Mouse (Mus musculus) heart, adult 18-20 months (tissue): Measurements from ENCODE around the gene Ubald2. TPM values are rescaled to one million over a fixed set of nuclear protein-coding genes. Genes with fewer than 3 reads are reported as not detected.

ENCODE experiments used
- DNase-seq, 2 experiments: peaks; one replicate each; pipeline ENCODE4 v3.0.0; 2021 to 2022; ENCODE audit warnings: mixed read lengths in 1 of 2
- total RNA-seq, 2 experiments: library from RNA; stranded (reverse); gene quantifications; 2 replicates each; pipeline ENCODE4 v1.2.3; 2021

Gene Ubald2
- total RNA-seq, 2 experiments from 2014 or later, result 32.0 to 33.3 TPM

GRCm38 (mm10) chr11:116434287-116434966 lies 533 bp downstream of the Ubald2 start:
- DNase-seq, result peak; percentile 84 to 86

- peak in 1 of 2 experiments; percentile 26 for DNase-seq
These were observed 1.3 kb downstream of the Ubald2 start for GRCm38 (mm10) chr11:116434967-116435752.

DNA sequence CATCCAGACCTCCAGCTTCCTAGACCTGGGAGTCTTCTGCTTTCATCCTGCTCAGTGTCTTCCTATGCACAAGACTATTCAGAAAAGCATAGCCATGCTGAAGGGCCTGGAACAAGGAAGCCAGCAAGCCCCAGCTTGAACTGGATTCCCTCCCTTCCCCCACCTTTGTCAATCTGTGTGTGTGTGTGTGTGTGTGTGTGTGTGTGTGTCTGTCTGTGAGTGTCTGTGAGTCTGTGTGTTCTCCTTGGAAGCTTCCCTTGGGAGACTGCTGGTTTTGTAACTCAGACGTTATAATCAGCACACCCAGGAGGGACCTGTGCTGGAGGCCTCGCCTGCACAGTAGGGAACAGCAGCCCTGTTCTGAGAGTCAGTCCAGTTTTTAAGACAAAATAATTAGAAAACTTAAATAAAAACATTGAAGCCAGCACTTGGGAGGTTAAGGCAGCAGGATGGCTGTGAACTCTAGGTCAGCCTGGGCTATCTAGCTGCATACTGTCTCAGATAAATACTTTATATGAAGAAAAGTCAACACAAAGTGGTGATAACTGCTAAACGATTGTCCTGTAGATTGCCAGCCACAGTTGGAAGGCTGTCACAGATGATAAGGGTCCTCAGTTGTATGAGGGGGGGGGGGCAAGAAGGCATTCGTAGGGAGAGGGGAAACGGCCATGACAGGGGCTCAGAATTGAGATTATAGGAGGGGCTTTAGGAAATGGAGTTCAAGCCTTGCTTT lies 2.3 kb downstream of the Ubald2 start:
- DNase-seq, result peak in 1 of 2 experiments; percentile 39

- DNase-seq, result peak; percentile 79 to 82
These were observed 2.9 kb downstream of the Ubald2 start for GRCm38 (mm10) chr11:116436725-116437331.

DNA sequence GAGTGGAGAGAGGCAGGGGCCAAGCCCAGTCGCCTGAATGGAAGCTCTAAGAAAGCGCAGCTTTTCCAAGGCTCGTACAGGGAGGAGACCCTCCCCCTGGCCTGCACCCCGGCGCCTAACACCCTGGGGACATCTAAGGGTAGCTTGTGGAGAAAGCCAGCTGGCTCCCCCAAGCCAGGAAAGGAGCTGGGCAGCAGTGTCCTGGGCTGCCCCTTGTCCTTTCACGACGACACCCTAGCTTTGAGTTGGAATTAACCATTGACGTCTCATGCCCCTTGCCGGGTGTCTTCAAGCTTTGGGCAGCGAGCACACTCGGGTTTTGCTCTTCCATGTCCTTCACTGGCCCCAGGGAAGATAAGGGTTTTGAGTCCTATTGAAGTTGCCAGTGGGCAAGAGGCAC lies 3.6 kb downstream of the Ubald2 start:
- peak in 1 of 2 experiments; percentile 25 for DNase-seq

DNA sequence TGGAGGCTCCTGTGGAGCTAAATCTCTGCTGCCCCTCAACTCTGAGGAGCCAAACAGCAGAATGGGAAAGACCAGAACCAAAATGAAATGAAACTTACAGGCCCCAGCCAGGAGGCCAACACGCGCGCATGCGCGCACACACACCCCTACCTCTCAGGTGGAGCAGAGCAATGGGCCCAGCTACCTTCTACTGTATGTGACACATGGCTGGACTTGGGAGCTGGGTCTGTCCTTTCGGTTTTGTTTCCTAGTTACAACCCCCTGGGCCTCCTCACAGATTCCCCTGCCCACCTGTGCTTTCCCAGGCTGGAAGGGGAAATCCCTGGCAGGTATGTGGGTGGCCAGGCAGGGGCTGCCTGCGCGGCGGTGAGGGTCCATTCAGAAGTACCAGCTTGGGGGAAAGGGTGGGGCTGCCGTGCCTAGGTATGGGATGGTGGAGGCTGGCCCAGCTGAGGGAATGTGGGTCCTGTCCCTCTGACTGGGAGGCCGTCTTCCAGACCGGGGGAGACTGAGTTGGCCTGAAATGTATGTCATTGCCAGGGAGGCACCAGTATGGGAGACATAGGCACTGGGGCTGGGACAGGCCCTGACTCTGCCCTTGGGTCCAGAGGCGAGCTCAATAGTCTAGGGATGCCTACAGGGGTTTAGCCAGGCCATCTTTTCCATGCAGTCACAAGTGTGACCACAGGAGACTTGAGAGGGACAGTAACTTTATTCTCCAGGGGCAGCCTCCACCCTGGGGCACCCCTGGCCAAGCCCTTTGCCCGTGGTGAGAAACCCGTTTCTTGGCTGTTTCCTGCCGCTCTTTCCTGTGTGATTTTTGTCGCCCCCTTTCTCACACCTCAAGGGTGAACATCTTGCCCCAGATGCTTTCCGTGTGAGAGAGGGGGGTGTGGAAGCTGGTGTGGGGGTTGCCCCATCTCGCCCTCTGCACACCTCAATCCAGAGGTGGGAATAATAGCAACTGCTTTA lies 5.7 kb downstream of the Ubald2 start:
- DNase-seq, result no peak

GRCm38 (mm10) chr11:116440408-116441068 lies 6.6 kb downstream of the Ubald2 start:
- peak; percentile 58 to 70 for DNase-seq

- no peak for DNase-seq
These were observed 8.4 kb downstream of the Ubald2 start for GRCm38 (mm10) chr11:116442129-116442866.

GRCm38 (mm10) chr11:116442867-116443177 lies 8.9 kb downstream of the Ubald2 start:
- DNase-seq, result no peak

GRCm38 (mm10) chr11:116443311-116443710 lies 9.4 kb downstream of the Ubald2 start:
- no peak for DNase-seq

DNA sequence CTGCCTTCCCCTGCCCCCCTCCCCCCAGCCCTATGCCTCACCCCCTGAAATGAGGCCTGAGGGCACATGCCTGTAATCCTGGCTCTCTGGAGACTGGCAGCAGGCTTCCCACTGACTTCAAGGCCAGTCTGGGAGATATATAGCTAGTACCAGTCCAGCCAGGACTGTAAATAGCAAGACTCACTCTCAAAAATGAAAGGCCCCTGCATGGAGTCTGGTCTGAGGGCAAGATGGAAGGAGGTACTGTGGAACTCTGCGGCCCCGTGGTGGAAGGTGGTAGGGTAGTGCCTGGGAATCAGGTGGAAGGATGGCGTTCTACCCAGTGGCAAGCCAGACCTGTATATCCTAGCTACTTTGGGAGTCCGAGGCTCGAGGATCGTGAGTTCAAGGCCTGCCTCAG lies 10.0 kb downstream of the Ubald2 start:
- DNase-seq, result no peak

DNA sequence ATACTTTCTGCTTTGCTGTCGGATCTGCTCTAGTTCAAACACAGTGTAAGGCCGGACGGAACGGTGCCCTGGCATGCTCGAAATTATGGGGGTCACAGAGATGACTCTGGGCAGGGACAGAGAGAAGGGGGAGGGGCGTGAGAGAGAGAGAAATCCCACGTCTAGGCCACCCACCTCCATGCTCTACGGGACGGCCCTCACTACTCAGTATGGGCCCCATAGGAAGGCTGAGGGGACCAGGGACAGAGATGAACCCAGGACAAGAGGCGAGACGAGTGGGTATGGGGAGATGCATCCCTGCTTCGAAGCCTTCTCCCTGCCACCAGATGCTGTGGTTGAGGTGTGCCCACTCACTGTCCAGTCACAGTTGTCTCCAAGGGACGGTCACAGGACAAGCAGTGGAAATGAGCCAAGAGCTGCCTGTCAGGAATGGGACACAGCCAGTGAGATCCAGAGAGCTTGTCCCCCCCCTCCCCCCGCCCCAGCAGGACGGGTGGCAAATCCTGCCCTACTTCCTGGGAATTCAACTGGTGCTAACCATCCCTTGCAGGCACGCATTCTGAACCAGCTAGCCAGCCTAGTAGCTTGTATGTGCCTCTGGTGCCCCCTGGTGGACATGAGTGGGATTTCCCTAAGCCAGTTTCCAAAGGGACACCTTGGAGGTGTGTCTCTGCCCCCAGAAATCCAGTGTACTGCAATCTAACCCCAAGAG lies 11.9 kb downstream of the Ubald2 start:
- peak; percentile 88 to 99 for DNase-seq

DNA sequence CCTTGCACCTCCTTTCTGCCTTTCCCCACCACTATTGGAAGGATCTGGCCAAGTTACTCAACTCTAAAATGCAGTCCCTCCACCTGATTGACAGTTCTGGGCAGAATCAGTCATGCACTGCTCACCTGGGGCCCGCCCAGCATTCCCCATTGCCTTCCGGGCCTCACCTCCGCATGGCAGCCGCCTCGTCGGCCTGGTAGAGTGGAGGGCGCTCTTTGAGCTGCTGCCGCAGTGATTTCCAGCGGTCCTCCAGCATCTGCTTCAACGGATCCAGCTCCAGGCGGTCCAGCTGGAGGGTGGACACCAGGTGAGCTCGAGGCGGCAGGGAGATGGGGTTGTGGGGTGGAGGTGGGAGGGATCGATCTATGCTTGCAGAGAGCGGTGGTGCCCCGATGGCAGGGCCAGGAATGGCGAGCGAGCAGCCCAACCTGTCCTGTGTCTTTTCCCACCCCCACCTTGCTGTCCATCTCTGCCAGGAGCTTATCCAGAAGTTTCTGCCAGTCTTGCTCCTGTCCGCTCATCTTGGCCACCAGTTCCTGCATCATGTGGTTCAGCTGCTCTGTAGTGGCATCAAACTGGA lies 12.5 kb downstream of the Ubald2 start:
- DNase-seq, result no peak

DNA sequence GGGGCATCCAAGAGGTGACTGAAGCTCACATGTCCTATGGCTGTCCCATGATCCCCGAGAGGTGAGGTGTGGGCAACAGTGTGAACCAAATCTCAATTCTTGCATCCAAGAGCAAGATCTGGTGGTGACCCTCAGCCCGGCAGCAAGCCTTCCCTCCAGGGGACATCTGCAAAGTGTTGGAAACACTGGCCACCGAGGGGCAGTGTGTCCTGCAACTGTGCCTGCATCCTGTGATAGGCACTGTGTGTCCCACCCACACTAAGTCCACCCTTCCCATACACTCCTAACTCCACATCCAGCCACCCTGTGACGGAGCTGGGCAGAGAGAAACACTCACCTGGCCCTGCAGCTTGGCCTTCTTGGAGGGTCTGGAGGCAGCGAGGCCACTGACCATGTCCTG lies 13.9 kb downstream of the Ubald2 start:
- DNase-seq, result no peak

DNA sequence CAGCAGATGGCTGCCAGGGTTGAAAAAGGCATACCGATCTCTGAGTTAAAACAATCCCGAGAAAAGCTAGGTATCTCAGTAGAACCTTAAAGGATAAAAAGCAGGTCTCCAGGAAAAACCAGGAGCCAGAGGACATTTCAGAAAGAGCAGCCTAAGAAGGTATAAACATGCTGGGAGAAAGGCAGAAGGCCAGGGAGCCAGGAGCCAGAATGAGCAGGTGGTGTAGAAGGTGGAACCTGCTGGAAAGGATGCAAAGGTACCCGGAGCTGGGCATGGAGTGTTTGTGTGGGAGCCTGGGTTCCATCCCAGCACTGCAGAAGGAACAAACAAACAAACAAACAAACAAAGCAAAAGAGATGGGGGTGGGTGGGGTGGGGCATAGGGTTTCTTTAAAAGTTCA lies 15.4 kb downstream of the Ubald2 start:
- DNase-seq, result no peak

- DNase-seq, result no peak
These were observed 20.0 kb downstream of the Ubald2 start for GRCm38 (mm10) chr11:116453889-116454288.

DNA sequence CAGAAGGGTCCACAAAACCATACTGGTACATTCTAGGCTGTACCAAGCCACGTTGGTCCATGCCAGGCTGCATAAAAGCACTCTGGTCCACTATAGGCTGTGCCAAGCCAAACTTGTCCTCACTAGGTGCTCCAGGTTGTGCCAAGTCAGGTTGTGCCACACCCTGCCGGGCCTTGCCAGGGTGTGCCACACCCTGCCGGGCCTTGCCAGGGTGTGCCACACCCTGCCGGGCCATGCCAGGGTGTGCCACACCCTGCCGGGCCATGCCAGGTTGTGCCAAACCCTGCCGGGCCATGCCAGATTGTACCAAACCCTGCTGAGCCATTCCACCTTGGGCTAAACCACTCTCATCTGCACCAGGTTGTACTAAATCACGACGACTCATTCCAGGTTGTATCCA lies 22.3 kb downstream of the Ubald2 start:
- no peak for DNase-seq

DNA sequence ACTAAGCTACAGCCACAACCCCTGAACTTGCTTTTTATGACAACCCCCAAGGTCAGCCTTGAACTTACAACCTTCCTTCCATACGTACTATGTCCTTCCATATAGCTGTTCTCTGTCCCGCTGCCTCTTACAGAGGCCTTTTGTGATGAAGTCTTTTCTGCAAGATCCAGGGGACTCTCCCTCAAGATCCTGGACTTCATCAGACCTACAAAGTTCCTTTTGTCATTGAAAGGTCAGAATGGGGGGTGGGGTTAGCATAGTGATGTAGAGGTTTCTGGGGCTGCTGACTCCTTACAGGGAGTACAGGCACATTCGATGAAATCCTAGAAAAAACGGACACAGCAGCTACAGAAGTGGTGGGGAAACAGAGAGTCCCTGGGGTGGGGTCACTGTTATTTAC lies 25.9 kb downstream of the Ubald2 start:
- no peak for DNase-seq

DNA sequence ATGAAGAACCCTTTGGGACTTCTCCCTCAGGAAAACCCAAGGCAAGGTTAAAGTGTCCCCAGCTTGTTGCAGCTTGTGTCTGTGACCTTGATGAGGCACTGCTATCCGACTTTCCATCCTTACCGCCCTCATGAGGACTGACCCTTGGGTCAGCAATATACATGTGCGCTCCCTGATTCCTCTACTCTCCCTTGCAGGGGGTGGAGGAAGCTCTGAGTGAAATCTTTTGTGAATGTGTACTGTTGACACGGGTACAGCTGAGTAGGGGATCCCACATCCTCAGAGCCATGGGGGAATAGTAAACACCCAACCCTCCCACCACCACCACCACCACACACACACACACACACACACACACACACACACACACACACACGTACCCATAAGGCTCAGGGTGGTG lies 29.4 kb downstream of the Ubald2 start:
- no peak for DNase-seq
